Mouse (Mus musculus) frontal cortex, postnatal 14 days (tissue): Measurements from ENCODE around the gene Smim14.
A peak's percentile ranks its signal among the peaks of the same experiment; 100 is the strongest.
"Not testable (repeated sequence)": the region's sequence is repeated elsewhere in the genome, so short reads cannot be mapped to it uniquely, and the experiment has no call there.

Source experiments
- DNase-seq, 2 experiments: peaks; one replicate each; pipeline ENCODE4 v3.0.0; 2022; ENCODE audit warnings: low spot score in 2 of 2

Smim14 gene

GRCm38 (mm10) chr5:65536751-65537419 is at the start of gene Smim14, which contains the start of gene Ube2k:
TSS of gene Smim14 (minus strand) at chr5:65537184.
TSS of gene Ube2k (plus strand) at chr5:65537233.
- DNase-seq, result peak; percentile 87 to 90

GRCm38 (mm10) chr5:65586291-65586690 is 49.3 kb upstream of the Smim14 start:
- DNase-seq, result no peak

- no peak for DNase-seq
Measured at GRCm38 (mm10) chr5:65578545-65578944, 41.6 kb upstream of the Smim14 start.

- DNase-seq, result no peak
Measured at GRCm38 (mm10) chr5:65575896-65576295, 38.9 kb upstream of the Smim14 start.

GRCm38 (mm10) chr5:65574876-65575275 is 37.9 kb upstream of the Smim14 start:
- DNase-seq, result no peak

- DNase-seq, result no peak
Measured at GRCm38 (mm10) chr5:65565486-65565885, 28.5 kb upstream of the Smim14 start.

- DNase-seq, result no peak
Measured at GRCm38 (mm10) chr5:65561125-65561893, 24.3 kb upstream of the Smim14 start.

- no peak for DNase-seq
Measured at GRCm38 (mm10) chr5:65557109-65557508, 20.1 kb upstream of the Smim14 start.

GRCm38 (mm10) chr5:65549677-65550076 is 12.7 kb upstream of the Smim14 start:
- no peak for DNase-seq

- no peak for DNase-seq
Measured at GRCm38 (mm10) chr5:65544616-65545015, 7.6 kb upstream of the Smim14 start.

GRCm38 (mm10) chr5:65543491-65543890 is 6.5 kb upstream of the Smim14 start:
- DNase-seq, result no peak

- DNase-seq, result no peak
Measured at GRCm38 (mm10) chr5:65541889-65542288, 4.9 kb upstream of the Smim14 start.

- DNase-seq, result no peak
Measured at GRCm38 (mm10) chr5:65539786-65540185, 2.8 kb upstream of the Smim14 start.

GRCm38 (mm10) chr5:65538829-65539228 is 1.8 kb upstream of the Smim14 start:
- no peak for DNase-seq

GRCm38 (mm10) chr5:65538121-65538520 is 1.1 kb upstream of the Smim14 start:
- DNase-seq, result no peak

- peak in 1 of 2 experiments; percentile 11 for DNase-seq
Measured at GRCm38 (mm10) chr5:65537420-65538071, 562 bp upstream of the Smim14 start.

- DNase-seq, result not testable (repeated sequence)
Measured at GRCm38 (mm10) chr5:65536068-65536465, 917 bp downstream of the Smim14 start.

- no peak for DNase-seq
Measured at GRCm38 (mm10) chr5:65535457-65536067, 1.4 kb downstream of the Smim14 start.

- no peak for DNase-seq
Measured at GRCm38 (mm10) chr5:65534496-65534895, 2.5 kb downstream of the Smim14 start.

GRCm38 (mm10) chr5:65531283-65531682 is 5.7 kb downstream of the Smim14 start:
- no peak for DNase-seq

GRCm38 (mm10) chr5:65525674-65526443 is 11.1 kb downstream of the Smim14 start:
- no peak for DNase-seq
